Mouse (Mus musculus) intestine, embryonic 16.5 days (tissue): ENCODE measurements at regions not wholly inside any gene's neighbourhood (a gene's known extent, or its start where the extent isn't known, plus 50 kb on each side); places are given as distances from the start of the nearest gene placed in this dataset.
A peak's percentile ranks its signal among the peaks of the same experiment; 100 is the strongest.

Experiments used
- ATAC-seq: fragments of 200-750 bp; cut with Nextera tagmentation; 2 replicates; pipeline ENCODE4 v1.8.0; 2017; ENCODE audit warnings: moderate TSS enrichment, moderate library complexity
- H3K27ac ChIP-seq: fragments of 300-500 bp; sonication (generic); 2 replicates; pipeline ENCODE4 v1.5.1; 2014; ENCODE audit warnings: mild to moderate bottlenecking, low read length
- H3K27me3 ChIP-seq: fragments of 300-500 bp; sonication (generic); replicated peaks from 2 replicates; pipeline ENCODE4 v1.6.1; 2014; ENCODE audit warnings: low read length, control low read depth, mixed read lengths; ENCODE audit not compliant: control insufficient read depth, insufficient read depth
- H3K36me3 ChIP-seq: fragments of 300-500 bp; sonication (generic); 2 replicates; pipeline ENCODE4 v1.6.1; 2014; ENCODE audit warnings: low read length, control low read depth; ENCODE audit not compliant: control insufficient read depth, insufficient read depth
- H3K4me1 ChIP-seq: fragments of 300-500 bp; sonication (generic); 2 replicates; pipeline ENCODE4 v1.6.1; 2014; ENCODE audit warnings: low read length, control low read depth, mixed read lengths; ENCODE audit not compliant: control insufficient read depth, insufficient read depth
- H3K4me2 ChIP-seq: fragments of 300-500 bp; sonication (generic); 2 replicates; pipeline ENCODE4 v1.6.1; 2014; ENCODE audit warnings: low read depth, low read length, control low read depth
- H3K4me3 ChIP-seq: fragments of 300-500 bp; sonication (generic); 2 replicates; pipeline ENCODE4 v1.5.1; 2014; ENCODE audit warnings: mild to moderate bottlenecking, low read length
- H3K9ac ChIP-seq: fragments of 300-500 bp; sonication (generic); 2 replicates; pipeline ENCODE4 v1.6.1; 2014; ENCODE audit warnings: low read depth, low read length
- H3K9me3 ChIP-seq: fragments of 300-500 bp; sonication (generic); 2 replicates; pipeline ENCODE4 v1.6.1; 2016; ENCODE audit warnings: low read length, control low read depth; ENCODE audit not compliant: control insufficient read depth
- WGBS: fragments of 180-500 bp; shearing (Covaris S2); extraction: QIAGEN DNeasy Blood & Tissue Kit; methylation state at CpG from one replicate; pipeline ENCODE4 v1.1.7; 2014; 5-methylcytosine and 5-hydroxymethylcytosine counted together

- no peak overlapping the region for H3K4me2 ChIP-seq
- H3K4me3 ChIP-seq = no peak overlapping the region
- H3K9ac ChIP-seq = no peak overlapping the region
- H3K9me3 ChIP-seq = no peaks in the 10 kb centered on the region
- H3K27me3 ChIP-seq = no peaks in the 10 kb centered on the region
- WGBS = 71% methylated on average over 8 of the region's 8 CpGs
- no peaks in the 10 kb centered on the region for H3K4me1 ChIP-seq
- no peaks in the 10 kb centered on the region for H3K36me3 ChIP-seq
- ATAC-seq = no peak
- no peak overlapping the region for H3K27ac ChIP-seq
Measured at GRCm38 (mm10) chr1:91697053-91697452, 104.2 kb upstream of the Twist2 start.

- no peak for ATAC-seq
- 75% methylated on average over 12 of the region's 12 CpGs for WGBS
- Histone ChIP-seq H3K27me3 (no peaks in the 10 kb centered on the region), H3K9ac (no peak overlapping the region), H3K36me3 (no peaks in the 10 kb centered on the region), H3K27ac (no peak overlapping the region), H3K9me3 (no peaks in the 10 kb centered on the region), H3K4me2 (no peak overlapping the region), H3K4me1 (no peaks in the 10 kb centered on the region), H3K4me3 (no peak overlapping the region)
Measured at GRCm38 (mm10) chr1:91701475-91701874, 99.8 kb upstream of the Twist2 start.

- H3K4me2 ChIP-seq = no peak overlapping the region
- no peaks in the 10 kb centered on the region for H3K4me1 ChIP-seq
- H3K27ac ChIP-seq = no peak overlapping the region
- H3K36me3 ChIP-seq = no peaks in the 10 kb centered on the region
- no peak for ATAC-seq
- H3K9ac ChIP-seq = no peak overlapping the region
- H3K4me3 ChIP-seq = no peak overlapping the region
- H3K9me3 ChIP-seq = no peaks in the 10 kb centered on the region
- 84% methylated on average over 6 of the region's 6 CpGs for WGBS
- no peaks in the 10 kb centered on the region for H3K27me3 ChIP-seq
Measured at GRCm38 (mm10) chr1:91702021-91702420, 99.2 kb upstream of the Twist2 start.

GRCm38 (mm10) chr1:91702737-91703136, 98.5 kb upstream of the Twist2 start:
- no peak overlapping the region for H3K4me2 ChIP-seq
- no peaks in the 10 kb centered on the region for H3K4me1 ChIP-seq
- ATAC-seq = no peak

GRCm38 (mm10) chr1:91705451-91705850, 95.8 kb upstream of the Twist2 start:
- Histone ChIP-seq H3K9ac (no peak overlapping the region), H3K4me3 (no peak overlapping the region), H3K4me1 (0 out of 2 replicates have a peak, but pooled peaks cover 2% of the 10 kb centered on the region), H3K4me2 (no peak overlapping the region), H3K27me3 (no peaks in the 10 kb centered on the region), H3K36me3 (no peaks in the 10 kb centered on the region), H3K27ac (no peak overlapping the region), H3K9me3 (no peaks in the 10 kb centered on the region)
- no peak for ATAC-seq
- WGBS = 70% methylated on average over 9 of the region's 9 CpGs

More at GRCm38 (mm10) chr1:91702737-91703136, 98.5 kb upstream of the Twist2 start:
- H3K27ac ChIP-seq = no peak overlapping the region
- H3K36me3 ChIP-seq = no peaks in the 10 kb centered on the region
- H3K9ac ChIP-seq = no peak overlapping the region
- H3K27me3 ChIP-seq = no peaks in the 10 kb centered on the region
- no peaks in the 10 kb centered on the region for H3K9me3 ChIP-seq
- H3K4me3 ChIP-seq = no peak overlapping the region

GRCm38 (mm10) chr1:91708550-91709243, 92.6 kb upstream of the Twist2 start:
- 50% methylated on average over 7 of the region's 7 CpGs for WGBS
- ATAC-seq = peak; percentile 60

GRCm38 (mm10) chr1:91709244-91709600, 92.0 kb upstream of the Twist2 start:
- Histone ChIP-seq H3K27ac (no peak overlapping the region), H3K9me3 (no peaks in the 10 kb centered on the region), H3K9ac (no peak overlapping the region), H3K27me3 (no peaks in the 10 kb centered on the region), H3K36me3 (no peaks in the 10 kb centered on the region), H3K4me1 (0 out of 2 replicates have a peak, but pooled peaks cover 2% of the 10 kb centered on the region), H3K4me2 (no peak overlapping the region), H3K4me3 (no peak overlapping the region)
- no peak for ATAC-seq
- 87% methylated on average over 1 of the region's 1 CpGs for WGBS

More at GRCm38 (mm10) chr1:91708550-91709243, 92.6 kb upstream of the Twist2 start:
- Histone ChIP-seq H3K36me3 (no peaks in the 10 kb centered on the region), H3K27ac (no peak overlapping the region), H3K4me1 (0 out of 2 replicates have a peak, but pooled peaks cover 2% of the 10 kb centered on the region), H3K4me2 (no peak overlapping the region), H3K9ac (no peak overlapping the region), H3K9me3 (no peaks in the 10 kb centered on the region), H3K4me3 (no peak overlapping the region), H3K27me3 (no peaks in the 10 kb centered on the region)

GRCm38 (mm10) chr1:91713131-91713530, 88.1 kb upstream of the Twist2 start:
- 79% methylated on average over 11 of the region's 11 CpGs for WGBS
- no peaks in the 10 kb centered on the region for H3K36me3 ChIP-seq
- no peaks in the 10 kb centered on the region for H3K27me3 ChIP-seq
- ATAC-seq = no peak
- H3K4me1 ChIP-seq = 0 out of 2 replicates have a peak, but pooled peaks cover under 1% of the 10 kb centered on the region
- H3K9ac ChIP-seq = no peak overlapping the region
- H3K9me3 ChIP-seq = no peaks in the 10 kb centered on the region
- H3K27ac ChIP-seq = no peak overlapping the region
- no peak overlapping the region for H3K4me2 ChIP-seq
- H3K4me3 ChIP-seq = no peak overlapping the region

GRCm38 (mm10) chr1:91714266-91714665, 87.0 kb upstream of the Twist2 start:
- ATAC-seq = no peak
- Histone ChIP-seq H3K27me3 (no peaks in the 10 kb centered on the region), H3K9ac (no peak overlapping the region), H3K4me1 (no peaks in the 10 kb centered on the region), H3K36me3 (no peaks in the 10 kb centered on the region), H3K4me2 (no peak overlapping the region), H3K9me3 (no peaks in the 10 kb centered on the region), H3K4me3 (no peak overlapping the region), H3K27ac (no peak overlapping the region)
- 80% methylated on average over 6 of the region's 6 CpGs for WGBS

- WGBS = 59% methylated on average over 7 of the region's 7 CpGs
Measured at GRCm38 (mm10) chr1:91715341-91715740, 85.9 kb upstream of the Twist2 start.

More at GRCm38 (mm10) chr1:91715341-91715740, 85.9 kb upstream of the Twist2 start:
- no peak for ATAC-seq
- Histone ChIP-seq H3K27ac (no peak overlapping the region), H3K27me3 (no peaks in the 10 kb centered on the region), H3K4me3 (no peak overlapping the region), H3K9ac (no peak overlapping the region), H3K9me3 (no peaks in the 10 kb centered on the region), H3K4me1 (no peaks in the 10 kb centered on the region), H3K36me3 (no peaks in the 10 kb centered on the region), H3K4me2 (no peak overlapping the region)
